Mouse (Mus musculus) urinary bladder, postnatal 10 days (tissue): Measurements from ENCODE around the gene Ptpn4.

Experiments
- DNase-seq: peaks from one replicate; pipeline ENCODE4 v3.0.0; 2022; ENCODE audit warnings: low spot score

Gene Ptpn4

DNA sequence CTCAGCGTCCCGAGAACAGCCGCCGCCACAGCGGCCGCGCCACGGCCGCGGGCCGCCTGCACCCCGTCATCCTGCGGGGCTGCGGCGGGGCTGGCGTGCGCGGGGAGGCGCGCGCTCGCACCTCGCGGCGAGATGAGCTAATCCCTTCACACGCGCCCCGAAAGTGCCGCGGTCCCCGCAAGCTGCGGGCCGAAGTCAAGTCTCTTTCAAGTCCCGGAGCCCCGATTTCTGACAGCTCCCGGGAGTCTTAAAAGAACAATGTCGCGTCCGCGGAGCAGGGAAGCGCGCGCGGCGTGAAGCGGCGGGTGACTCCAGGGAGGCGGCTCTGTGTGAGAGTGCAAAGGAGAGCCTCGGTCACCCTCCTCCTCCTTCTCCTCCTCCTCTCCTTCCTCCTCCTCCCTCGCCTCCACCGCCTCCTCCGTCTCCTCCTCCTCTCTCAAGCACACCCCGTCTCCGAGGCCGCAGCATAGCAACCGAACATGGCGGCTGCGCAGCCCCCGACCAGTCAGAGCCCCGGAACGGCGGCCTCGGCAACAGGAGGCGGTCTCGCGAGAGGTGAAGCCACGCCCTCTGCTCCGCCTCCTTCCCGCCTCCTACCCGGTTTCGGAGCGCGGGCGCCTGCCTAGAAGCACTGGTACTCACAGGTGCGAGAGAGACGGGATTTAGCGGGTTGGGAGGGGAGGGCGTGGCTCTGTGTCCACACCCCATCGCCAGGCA lies at the start of gene Ptpn4:
TSS of gene Ptpn4 (minus strand) at position 579 of the 717 bp plus-strand sequence.
- DNase-seq, result peak; percentile 96

- no peak for DNase-seq
These were observed 48.9 kb upstream of the Ptpn4 start for GRCm38 (mm10) chr1:119886320-119886719.

- no peak for DNase-seq
These were observed 46.9 kb upstream of the Ptpn4 start for GRCm38 (mm10) chr1:119884272-119884671.

- no peak for DNase-seq
These were observed 41.5 kb upstream of the Ptpn4 start for GRCm38 (mm10) chr1:119878909-119879308.

GRCm38 (mm10) chr1:119877469-119877868 lies 40.1 kb upstream of the Ptpn4 start:
- DNase-seq, result no peak

GRCm38 (mm10) chr1:119868395-119869161 lies 31.2 kb upstream of the Ptpn4 start:
- DNase-seq, result no peak

GRCm38 (mm10) chr1:119867300-119867699 lies 29.9 kb upstream of the Ptpn4 start:
- no peak for DNase-seq

- no peak for DNase-seq
These were observed 27.9 kb upstream of the Ptpn4 start for GRCm38 (mm10) chr1:119865311-119865710.

GRCm38 (mm10) chr1:119863507-119864296 lies 26.3 kb upstream of the Ptpn4 start:
- no peak for DNase-seq

DNA sequence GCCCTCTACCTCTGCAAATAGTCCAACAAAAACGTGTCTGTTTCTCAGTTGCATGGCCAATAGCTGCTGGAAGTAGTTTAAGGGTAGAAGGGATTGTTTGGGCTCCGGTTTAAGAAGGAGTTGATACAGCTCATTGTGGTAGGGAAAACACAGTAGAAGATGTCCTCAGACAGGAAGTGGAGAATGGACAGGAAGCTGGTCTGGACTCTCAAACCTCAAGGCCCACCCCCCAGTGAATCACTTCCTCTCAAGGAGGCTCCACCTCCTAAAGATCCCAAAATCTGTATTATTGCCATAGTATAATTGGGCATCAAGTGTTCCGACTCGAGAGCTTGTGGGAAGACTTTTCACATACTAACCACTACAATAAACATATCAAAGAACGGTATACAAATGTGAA lies 22.2 kb upstream of the Ptpn4 start:
- DNase-seq, result no peak

DNA sequence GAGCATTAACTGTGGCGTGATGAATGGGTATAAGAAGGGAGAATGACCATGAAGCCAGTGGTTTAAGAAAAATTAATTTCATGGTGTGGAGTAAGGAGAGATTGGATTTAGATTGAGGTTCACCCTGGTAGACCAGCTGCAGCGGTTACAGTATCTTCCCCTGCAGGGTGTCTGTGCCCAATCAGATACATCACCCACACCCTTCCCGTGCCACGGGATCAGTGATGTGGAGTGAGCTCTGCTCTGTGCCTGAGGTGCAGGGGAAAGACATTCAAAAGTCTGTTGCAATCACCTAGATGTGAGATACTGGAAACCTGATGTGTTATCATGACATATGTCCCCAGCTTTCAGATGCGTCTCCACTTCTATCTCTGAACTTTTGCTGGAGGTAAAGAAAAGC lies 15.6 kb upstream of the Ptpn4 start:
- no peak for DNase-seq

DNA sequence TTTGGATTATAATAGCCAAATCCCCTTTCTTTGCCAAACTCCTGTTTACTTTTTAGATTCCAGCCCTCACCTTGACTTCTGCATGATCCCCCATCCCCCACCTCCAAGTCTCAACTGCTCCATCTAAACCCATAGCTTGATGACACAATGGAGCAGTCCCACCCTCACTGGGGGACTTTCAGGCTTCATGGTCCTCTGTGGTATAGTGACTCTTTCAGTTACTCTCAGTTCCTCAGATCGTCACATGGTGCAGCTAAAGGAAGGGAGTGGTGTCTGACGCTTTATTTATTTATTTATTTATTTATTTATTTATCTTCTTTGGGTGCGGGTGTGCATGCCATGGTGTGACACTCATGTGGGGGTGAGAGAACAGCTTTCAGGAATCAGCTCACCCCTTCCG lies 14.9 kb upstream of the Ptpn4 start:
- no peak for DNase-seq

GRCm38 (mm10) chr1:119849146-119849935 lies 11.9 kb upstream of the Ptpn4 start:
- no peak for DNase-seq

GRCm38 (mm10) chr1:119845321-119845720 lies 7.9 kb upstream of the Ptpn4 start:
- DNase-seq, result no peak

DNA sequence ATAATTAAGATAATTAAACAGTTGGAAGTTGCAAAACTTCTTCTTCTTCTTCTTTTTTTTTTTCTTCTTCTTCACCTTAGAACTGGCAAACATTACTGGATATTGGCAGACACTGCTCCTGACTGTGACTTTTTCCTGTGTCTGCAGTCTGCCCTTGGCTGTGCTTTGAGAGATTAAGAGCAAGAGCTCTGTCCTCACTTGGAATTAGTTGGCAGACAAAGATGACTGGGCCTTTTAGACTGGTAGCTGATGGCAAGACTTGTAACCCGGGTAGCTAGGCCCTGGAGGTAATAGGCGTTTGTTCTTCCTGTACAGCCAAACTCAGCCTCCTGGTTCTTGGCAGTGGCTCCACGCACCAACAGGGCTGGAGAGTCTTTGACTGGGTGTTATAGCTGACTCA lies 5.7 kb upstream of the Ptpn4 start:
- no peak for DNase-seq

GRCm38 (mm10) chr1:119838241-119838640 lies 828 bp upstream of the Ptpn4 start:
- DNase-seq, result no peak

DNA sequence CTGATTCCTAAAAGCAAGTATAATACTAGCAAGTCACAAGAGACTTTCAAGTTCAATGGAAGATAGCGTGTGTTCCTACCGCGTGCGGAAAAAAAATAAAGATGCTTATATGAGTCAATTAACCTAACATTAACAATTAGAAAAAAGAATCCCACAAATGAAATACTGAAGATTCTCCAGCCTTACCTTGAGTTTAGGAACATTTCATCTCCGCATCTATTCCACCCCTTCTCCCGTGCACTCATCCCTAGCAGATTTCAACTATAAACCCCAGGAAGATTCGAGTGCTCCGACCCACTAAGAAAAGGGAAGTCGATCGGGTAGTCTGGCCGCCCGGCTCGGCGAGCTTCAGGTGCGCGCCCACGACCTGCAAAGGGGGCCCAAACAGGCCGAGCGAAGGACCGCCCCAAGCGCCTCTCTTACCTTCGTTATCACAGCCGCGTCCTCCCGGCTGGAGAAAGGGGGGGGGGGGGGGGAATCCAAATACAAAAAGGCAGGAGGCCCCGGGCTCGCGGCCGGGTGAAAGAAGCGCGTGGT lies 866 bp downstream of the Ptpn4 start:
- DNase-seq, result no peak

DNA sequence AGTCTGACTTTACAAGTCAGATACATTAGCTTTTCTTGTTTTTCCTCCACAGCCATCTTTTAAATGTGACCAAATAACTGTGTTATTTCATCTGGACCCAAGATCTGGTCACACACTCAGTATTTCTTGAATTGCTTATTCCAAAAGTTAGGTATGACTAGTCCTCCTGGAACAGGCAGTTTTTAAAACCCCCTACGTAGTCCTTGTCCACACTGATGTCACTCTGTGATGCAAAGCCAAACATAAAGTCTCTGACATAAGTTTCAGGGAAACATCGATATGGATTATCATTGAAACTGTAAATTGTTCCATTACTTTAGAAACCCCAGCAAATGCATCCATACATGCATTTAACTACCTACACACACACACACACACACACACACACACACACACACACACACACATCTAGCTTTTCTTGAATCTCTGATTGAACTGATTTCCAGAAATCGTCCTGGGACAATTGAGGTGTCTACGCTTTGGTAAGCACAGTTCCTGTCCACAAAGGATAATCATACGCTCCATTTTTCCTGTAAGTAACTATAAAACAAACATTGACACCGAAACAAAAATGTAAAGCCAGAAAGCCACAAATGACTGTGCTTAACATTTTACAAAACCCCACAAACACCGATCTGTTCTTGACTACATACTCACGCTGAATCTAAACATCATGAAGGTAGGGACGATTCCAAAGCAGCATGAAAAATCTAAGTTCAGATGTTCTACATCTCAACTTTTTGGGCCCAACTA lies 1.5 kb downstream of the Ptpn4 start:
- DNase-seq, result no peak

DNA sequence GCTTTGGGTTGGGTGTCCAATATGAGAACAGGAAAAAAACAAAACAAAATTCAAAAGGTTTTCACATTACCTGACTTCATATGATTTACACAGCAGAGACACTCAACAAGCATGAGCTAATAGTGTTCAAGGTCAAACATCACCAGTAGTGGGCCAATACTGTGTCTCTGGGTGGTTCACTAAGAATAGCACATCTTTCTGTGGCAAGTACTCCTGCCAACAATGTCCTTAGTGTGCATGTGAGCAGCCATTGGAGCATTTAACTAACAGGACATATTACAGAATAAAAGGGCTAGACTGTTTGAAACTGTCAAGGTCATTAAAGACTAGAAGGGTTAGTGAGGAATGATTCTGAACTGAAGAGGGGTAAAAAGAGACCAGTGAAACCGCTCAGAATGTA lies 9.3 kb downstream of the Ptpn4 start:
- no peak for DNase-seq

DNA sequence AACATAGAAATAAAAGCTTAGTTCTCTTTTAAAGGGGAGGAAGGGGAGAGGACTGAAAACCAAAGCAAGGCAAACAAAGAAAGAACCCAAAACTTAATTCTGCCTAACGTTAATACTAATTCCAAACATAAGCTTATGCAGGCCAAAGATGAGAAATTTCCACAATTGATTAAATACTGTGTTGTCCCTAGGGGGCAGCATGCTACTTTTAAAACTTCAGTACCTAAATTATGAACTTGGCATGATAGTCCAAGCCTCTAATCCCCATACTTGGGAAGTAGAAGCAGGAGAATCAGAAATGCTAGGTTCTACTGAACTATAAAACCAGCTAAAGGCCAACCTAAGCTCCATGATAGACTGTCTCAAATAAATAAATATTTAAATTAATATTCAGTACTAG lies 18.7 kb downstream of the Ptpn4 start:
- no peak for DNase-seq

DNA sequence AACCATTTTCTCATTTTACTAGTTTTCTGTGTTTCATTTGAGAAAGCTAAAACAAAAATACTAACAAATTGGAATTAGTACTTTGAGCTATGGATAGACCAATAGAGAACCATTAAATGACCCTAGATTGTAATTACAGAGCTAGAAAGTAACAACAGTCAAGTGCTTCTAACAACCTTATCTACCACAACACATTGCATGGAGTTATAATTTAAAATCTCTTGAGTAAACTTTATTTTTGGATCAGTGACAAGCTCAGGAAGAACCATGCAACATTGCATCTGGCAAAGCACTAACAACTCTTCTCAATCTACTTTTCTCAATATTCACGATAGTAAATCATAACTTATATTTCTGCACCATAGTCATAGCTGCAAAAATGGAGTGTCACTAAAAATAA lies 29.7 kb downstream of the Ptpn4 start:
- DNase-seq, result no peak
